Mouse (Mus musculus) heart, adult 2 months (tissue): ENCODE results near the gene Fstl3.

ENCODE experiments used
- CTCF ChIP-seq: fragments of 200-600 bp; IDR thresholded peaks from 2 replicates; pipeline ENCODE4 v1.8.1; 2022; ENCODE audit warnings: antibody characterized with exemption, mild to moderate bottlenecking, moderate library complexity
- EP300 ChIP-seq: fragments of 200-500 bp; IDR thresholded peaks from 2 replicates; pipeline ENCODE4 v1.6.1; 2011; ENCODE audit warnings: low read depth, low read length, control low read depth; ENCODE audit not compliant: insufficient read depth
- POLR2A ChIP-seq: fragments of 200-500 bp; IDR thresholded peaks from 2 replicates; pipeline ENCODE4 v1.6.1; 2011; ENCODE audit warnings: mild to moderate bottlenecking, low read depth, low read length, control low read depth; ENCODE audit not compliant: insufficient read depth

GRCm38 (mm10) chr10:79755854-79756253 lies 21.2 kb upstream of the Fstl3 start:
- no peak for TF ChIP-seq CTCF
- no peak for TF ChIP-seq EP300
- no peak for TF ChIP-seq POLR2A
